Mouse (Mus musculus): ENCODE results near the gene Rad23b.

DNA sequence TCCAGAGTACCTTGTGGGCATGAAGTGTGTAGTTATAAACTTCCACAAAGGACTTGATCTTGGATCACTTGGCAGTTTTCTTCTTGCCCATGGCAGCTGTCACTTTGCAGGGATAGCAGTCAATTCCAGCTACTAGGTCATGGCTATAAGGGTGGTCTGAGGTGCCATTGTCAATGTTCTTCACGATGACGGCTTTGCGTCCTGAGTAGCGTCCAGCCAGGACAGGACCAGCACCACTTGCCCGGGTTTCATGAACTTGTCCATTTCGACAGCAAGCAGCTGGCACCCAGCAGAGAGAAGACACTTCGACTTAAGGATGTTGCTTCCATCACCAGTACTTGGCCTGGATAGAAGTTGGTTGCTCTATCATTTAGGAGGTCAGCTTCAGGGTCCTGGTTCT, 42.6 kb downstream of the Rad23b start:
- TF ChIP-seq CTCF (IDR thresholded peaks at IDR 0.05; ENCODE audit: insufficient read depth, low read depth, low read length) = no peak
- no peak for TF ChIP-seq POLR2A (IDR thresholded peaks at IDR 0.05; ENCODE audit: insufficient read depth, low read depth, low read length)
